Mouse (Mus musculus): ENCODE measurements around the gene 1700016H13Rik. TPM values are rescaled to one million over a fixed set of nuclear protein-coding genes. Genes with fewer than 3 reads are reported as not detected.

Gene 1700016H13Rik
- polyA plus RNA-seq, 1 experiment from 2014 or later, result not detected

DNA sequence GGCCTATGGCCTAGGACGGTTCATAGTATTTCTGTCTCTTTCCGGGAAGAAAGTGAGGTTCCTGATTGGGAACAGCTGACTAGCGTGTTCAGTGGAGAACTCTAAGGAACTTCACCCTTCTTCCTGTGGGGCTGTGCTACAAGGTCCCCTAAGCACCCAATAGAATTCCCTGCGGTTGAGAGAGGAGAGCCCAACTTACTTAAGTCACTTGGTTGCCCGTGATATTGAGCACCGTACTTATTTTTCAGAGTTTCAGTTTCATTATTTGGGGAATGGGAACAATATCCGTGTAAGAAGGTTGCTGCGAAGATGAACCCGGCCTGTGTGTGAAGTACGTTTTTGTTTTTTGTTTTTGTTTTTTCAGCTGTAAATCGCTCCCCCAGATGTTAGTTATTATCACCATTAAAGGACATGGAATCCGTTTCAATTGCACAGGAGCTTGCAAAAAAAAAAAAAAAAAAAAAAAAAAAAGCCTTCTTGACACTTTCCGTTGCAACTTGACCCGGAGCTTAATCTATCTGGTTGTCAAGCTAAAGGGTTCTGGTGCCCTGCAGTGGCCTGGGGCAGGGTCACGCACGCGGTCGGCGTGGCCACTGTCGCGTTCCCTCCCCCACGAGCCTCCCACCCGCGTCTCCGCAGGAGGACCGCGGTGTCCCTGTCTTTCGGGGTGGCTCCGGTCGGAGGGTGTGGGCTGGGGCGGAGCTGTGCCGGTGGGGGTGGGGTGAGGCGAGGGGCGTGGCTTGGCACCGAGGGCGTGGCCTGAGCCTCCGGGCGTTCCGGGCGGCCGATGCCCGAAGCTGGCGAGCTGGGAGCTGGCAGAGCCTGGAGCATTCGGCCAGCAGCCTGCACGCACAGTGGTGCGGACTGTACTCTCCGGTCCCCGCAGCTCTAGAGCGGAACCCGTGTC lies 36.1 kb upstream of the 1700016H13Rik start, which contains the start of gene Aff1:
Gene Aff1, plus strand, starts transcription at position 751 of the 907 bp plus-strand sequence.
- Histone ChIP-seq H3K9me3 (replicated peaks) (no peaks in the 10 kb centered on the region), H3K4me2 (peak within 1 kb of the TSS; percentile 99), H3K27ac (peak within 1 kb of the TSS; percentile 70), H3K9ac (peak within 1 kb of the TSS; percentile 76), H3K36me3 (no peaks in the 10 kb centered on the region), H3K4me3 (peak within 1 kb of the TSS; percentile 72), H3K4me1 (peaks cover 25% of the 10 kb centered on the region), H3K27me3 (replicated peaks) (peaks cover 58% of the 10 kb centered on the region)
- WGBS (ENCODE audit: insufficient replicate concordance), result 3% methylated on average over 50 of the region's 50 CpGs
- peak; percentile 97 for ATAC-seq

DNA sequence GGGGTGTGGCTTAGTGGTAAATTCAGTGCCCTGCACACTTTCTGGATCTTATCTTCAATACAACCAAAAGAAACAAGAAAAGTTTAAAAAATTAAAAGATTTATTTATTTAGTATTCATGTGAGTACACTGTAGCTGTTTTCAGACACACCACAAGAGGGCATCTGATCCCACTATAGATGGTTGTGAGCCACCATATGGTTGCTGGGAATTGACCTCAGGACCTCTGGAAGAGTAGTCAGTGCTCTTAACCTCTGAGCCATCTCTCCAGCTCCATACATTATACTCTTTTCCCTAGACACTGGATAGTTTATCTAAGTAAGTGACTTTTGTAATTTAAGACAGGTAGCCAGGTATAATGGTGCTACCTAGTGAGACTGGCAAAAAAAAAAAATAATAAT lies 35.4 kb upstream of the 1700016H13Rik start:
- Histone ChIP-seq H3K27ac (no peak overlapping the region), H3K4me3 (peak overlapping the region; percentile 72), H3K36me3 (no peaks in the 10 kb centered on the region), H3K9me3 (replicated peaks) (no peaks in the 10 kb centered on the region), H3K4me1 (peaks cover 25% of the 10 kb centered on the region), H3K4me2 (peak overlapping the region; percentile 99), H3K9ac (no peak overlapping the region), H3K27me3 (replicated peaks) (peaks cover 51% of the 10 kb centered on the region)
- no peak for ATAC-seq

DNA sequence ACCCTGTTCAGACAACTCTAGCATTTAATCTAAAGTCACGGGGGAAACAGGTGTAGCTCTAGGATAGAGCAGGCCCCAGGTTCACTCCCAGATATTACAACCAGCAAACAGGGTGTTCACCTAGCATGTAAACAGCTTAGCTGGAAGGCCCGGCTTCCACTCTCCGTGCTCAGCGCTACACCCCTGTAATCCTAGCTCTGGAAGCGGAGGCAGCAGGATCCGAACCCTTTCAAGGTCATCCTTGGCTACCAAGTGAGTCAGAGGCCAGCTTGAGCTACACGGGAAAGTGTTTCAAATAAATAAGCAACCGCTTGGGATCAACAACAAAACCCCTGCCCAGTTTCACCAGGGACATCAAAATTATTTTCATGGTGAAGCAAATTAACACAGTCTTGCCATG lies 34.4 kb upstream of the 1700016H13Rik start:
- Histone ChIP-seq H3K4me3 (no peak overlapping the region), H3K27me3 (replicated peaks) (peaks cover 43% of the 10 kb centered on the region), H3K4me1 (peaks cover 25% of the 10 kb centered on the region), H3K9me3 (replicated peaks) (no peaks in the 10 kb centered on the region), H3K9ac (no peak overlapping the region), H3K27ac (no peak overlapping the region), H3K4me2 (no peak overlapping the region), H3K36me3 (no peaks in the 10 kb centered on the region)
- no peak for ATAC-seq
- 83% methylated on average over 8 of the region's 8 CpGs for WGBS (ENCODE audit: insufficient replicate concordance)

DNA sequence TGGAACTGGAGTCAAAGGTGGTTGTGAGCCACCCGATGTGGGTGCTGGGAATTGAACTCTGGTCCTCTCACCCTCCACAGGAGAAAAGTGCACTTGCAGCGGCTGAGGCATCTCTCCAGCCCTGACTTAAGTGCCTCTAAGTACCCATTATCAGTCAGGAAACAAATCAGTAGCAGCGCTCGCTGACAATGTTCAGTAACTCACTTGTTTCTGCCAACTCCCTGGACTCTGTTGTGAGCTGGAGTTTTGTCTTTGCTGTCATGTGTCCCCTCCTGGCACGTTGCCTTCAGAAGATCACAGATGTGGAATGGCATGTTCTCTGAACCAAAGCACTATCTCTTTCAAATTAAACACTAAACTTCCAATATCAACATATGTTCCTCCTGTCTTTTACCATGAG lies 33.8 kb upstream of the 1700016H13Rik start:
- no peak for ATAC-seq
- no peak overlapping the region for H3K4me3 ChIP-seq
- no peaks in the 10 kb centered on the region for H3K9me3 ChIP-seq (replicated peaks)
- H3K36me3 ChIP-seq, result no peaks in the 10 kb centered on the region
- peaks cover 25% of the 10 kb centered on the region for H3K4me1 ChIP-seq
- no peak overlapping the region for H3K4me2 ChIP-seq
- H3K9ac ChIP-seq, result no peak overlapping the region
- 50% methylated on average over 5 of the region's 5 CpGs for WGBS (ENCODE audit: insufficient replicate concordance)
- peaks cover 38% of the 10 kb centered on the region for H3K27me3 ChIP-seq (replicated peaks)
- H3K27ac ChIP-seq, result no peak overlapping the region

DNA sequence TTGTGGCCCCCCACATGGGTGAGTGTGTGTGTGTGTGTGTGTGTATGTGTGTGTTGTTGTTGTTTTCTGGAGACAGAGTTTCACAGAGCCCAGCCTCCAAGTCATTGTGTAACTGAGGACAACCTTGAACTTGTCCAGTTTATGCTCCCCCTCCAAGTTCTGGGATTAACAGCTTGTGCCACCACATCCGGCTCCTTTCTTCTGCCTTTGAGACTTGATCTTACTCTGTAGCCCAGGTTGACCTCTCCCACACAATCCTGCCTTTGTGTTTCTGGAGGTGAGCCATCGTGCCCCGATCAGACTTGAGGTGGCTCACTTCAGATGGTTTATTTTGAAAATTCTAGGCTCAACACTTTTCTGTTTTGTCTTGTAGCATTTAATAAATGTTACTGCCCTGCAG lies 26.0 kb upstream of the 1700016H13Rik start:
- Histone ChIP-seq H3K4me3 (no peak overlapping the region), H3K36me3 (no peaks in the 10 kb centered on the region), H3K4me2 (no peak overlapping the region), H3K4me1 (no peaks in the 10 kb centered on the region), H3K27ac (no peak overlapping the region), H3K9me3 (replicated peaks) (no peaks in the 10 kb centered on the region), H3K9ac (no peak overlapping the region), H3K27me3 (replicated peaks) (peaks cover 6% of the 10 kb centered on the region)
- 69% methylated on average over 3 of the region's 3 CpGs for WGBS (ENCODE audit: insufficient replicate concordance)
- ATAC-seq, result no peak

DNA sequence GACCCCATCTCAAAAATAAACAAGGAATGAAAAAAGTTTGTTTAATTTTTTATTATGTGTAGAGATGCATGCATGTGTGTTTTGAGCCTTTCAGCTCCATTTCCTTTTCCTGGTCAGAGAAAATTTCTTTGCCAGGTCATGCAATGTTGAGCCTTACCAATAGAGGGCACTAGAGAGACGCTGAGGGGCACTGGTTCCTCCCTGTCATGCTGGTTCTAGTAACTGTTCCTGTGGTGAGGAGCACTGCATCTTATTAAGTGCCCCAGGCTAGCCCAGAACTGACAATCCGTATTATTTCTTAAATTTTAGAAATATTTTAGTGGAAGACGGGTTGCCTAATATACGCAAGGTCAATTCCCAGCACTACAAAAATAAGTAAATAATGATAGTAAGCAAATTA lies 24.6 kb upstream of the 1700016H13Rik start:
- Histone ChIP-seq H3K4me1 (no peaks in the 10 kb centered on the region), H3K9me3 (replicated peaks) (no peaks in the 10 kb centered on the region), H3K36me3 (no peaks in the 10 kb centered on the region), H3K4me2 (no peak overlapping the region), H3K27ac (no peak overlapping the region), H3K27me3 (replicated peaks) (peaks cover 6% of the 10 kb centered on the region), H3K4me3 (no peak overlapping the region), H3K9ac (no peak overlapping the region)
- ATAC-seq, result peak; percentile 58; the same call in 1 of the 2 replicates
- WGBS (ENCODE audit: insufficient replicate concordance), result 29% methylated on average over 4 of the region's 4 CpGs

DNA sequence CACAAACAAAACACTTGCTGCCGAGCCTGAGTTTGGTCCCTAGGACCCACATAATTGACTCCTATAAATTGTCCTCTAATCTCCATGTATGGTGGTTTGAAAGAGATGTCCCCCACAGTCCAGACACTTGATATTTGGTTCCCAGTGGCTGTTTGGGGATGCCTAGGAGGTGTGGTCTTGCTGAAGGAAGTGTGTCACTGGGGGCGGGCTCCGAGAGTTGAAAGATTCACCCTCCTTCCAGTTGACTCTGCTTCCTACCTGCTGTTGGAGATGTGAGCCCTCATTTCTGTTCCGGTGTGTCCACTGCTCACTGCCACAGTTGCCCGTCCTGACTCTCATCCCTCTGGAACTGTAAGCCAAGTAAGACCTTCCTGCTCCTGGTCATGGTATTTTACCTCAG lies 23.2 kb upstream of the 1700016H13Rik start:
- H3K27ac ChIP-seq, result no peak overlapping the region
- no peak for ATAC-seq
- H3K36me3 ChIP-seq, result no peaks in the 10 kb centered on the region
- WGBS (ENCODE audit: insufficient replicate concordance), result 77% methylated on average over 5 of the region's 5 CpGs
- H3K9ac ChIP-seq, result no peak overlapping the region
- H3K9me3 ChIP-seq (replicated peaks), result no peaks in the 10 kb centered on the region
- H3K4me2 ChIP-seq, result no peak overlapping the region
- H3K27me3 ChIP-seq (replicated peaks), result no peaks in the 10 kb centered on the region; the same call in none of the 2 replicates
- no peaks in the 10 kb centered on the region for H3K4me1 ChIP-seq
- H3K4me3 ChIP-seq, result no peak overlapping the region

DNA sequence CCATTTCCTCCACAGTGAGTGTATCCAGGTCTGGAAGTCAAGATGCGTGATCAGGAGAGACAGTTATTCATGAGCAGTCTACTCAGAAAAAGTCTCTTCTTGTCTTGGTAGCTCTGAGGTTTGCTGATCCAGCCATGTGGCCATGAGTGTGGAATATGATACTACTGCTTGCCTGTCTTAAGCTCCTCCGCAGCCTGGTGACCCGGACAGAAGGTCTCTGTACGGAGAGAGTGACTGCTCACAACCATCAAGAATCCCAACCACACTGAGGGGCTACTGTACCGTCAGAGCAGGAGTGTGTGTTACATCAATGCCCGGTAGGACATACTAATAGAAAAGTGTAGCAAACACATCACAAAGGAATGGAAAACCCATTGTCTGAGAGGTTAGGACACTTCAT lies 22.1 kb upstream of the 1700016H13Rik start:
- WGBS (ENCODE audit: insufficient replicate concordance), result 78% methylated on average over 6 of the region's 6 CpGs
- ATAC-seq, result no peak

DNA sequence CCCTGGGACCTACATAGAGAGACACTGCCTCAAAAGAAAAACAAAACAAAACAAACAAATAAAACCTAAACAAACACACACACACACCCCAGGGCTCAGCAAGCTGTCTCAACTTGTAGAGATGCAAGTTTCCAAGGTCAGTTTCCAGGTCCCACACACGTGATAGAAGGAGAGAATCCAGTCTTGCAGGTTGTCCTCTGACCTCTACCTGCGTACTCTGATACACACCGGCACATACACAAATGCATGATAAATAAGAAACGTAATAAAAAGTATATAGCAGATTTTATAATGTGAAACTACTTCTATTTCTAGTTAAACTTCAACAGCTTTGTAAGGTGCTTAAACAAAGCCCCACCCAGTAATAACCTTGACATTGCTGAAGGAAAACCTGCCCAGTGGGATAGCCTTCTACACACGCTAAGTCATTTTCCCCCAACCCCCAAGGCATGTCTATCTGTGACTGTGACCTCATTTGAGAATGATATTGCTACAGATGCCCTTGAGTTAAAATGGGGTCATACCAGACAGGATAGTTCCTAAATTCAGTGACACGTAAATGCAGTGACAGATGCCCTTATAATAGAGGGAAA lies 20.6 kb upstream of the 1700016H13Rik start:
- WGBS (ENCODE audit: insufficient replicate concordance), result 72% methylated on average over 6 of the region's 6 CpGs
- ATAC-seq, result no peak

More for the DNA sequence above, 22.1 kb upstream of the 1700016H13Rik start:
- no peak overlapping the region for H3K4me2 ChIP-seq
- no peak overlapping the region for H3K27ac ChIP-seq
- H3K27me3 ChIP-seq (replicated peaks), result no peaks in the 10 kb centered on the region; the same call in none of the 2 replicates
- no peaks in the 10 kb centered on the region for H3K9me3 ChIP-seq (replicated peaks)
- H3K4me1 ChIP-seq, result no peaks in the 10 kb centered on the region
- H3K9ac ChIP-seq, result no peak overlapping the region
- H3K4me3 ChIP-seq, result no peak overlapping the region
- no peaks in the 10 kb centered on the region for H3K36me3 ChIP-seq

DNA sequence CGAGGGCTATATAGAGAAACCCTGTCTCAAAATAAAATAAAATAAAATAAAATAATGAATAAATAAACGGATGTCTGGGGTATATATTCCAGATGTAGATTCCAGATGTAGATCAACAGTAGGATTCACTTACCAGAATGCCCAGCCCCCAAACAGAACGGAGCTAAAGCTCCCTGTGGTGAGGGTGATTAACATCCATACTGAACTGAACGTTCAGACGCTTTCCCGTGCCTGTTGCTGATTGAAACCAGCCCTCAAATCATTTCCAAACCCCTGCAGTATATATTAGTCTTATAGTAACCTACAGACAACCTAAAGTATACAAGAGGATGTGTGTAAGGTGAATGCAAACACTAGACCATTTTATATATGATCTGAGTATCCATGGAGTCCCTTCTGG lies 18.7 kb upstream of the 1700016H13Rik start:
- H3K27me3 ChIP-seq (replicated peaks), result peaks cover 8% of the 10 kb centered on the region; the same call in 1 of the 2 replicates
- no peak overlapping the region for H3K9ac ChIP-seq
- 59% methylated on average over 6 of the region's 6 CpGs for WGBS (ENCODE audit: insufficient replicate concordance)
- no peaks in the 10 kb centered on the region for H3K4me1 ChIP-seq
- no peak overlapping the region for H3K4me2 ChIP-seq
- H3K36me3 ChIP-seq, result no peaks in the 10 kb centered on the region
- H3K27ac ChIP-seq, result no peak overlapping the region
- ATAC-seq, result no peak
- H3K4me3 ChIP-seq, result no peak overlapping the region
- no peaks in the 10 kb centered on the region for H3K9me3 ChIP-seq (replicated peaks)

More for the DNA sequence above, 20.6 kb upstream of the 1700016H13Rik start:
- no peak overlapping the region for H3K4me3 ChIP-seq
- H3K4me2 ChIP-seq, result no peak overlapping the region
- no peaks in the 10 kb centered on the region for H3K4me1 ChIP-seq
- no peaks in the 10 kb centered on the region for H3K9me3 ChIP-seq (replicated peaks)
- H3K27me3 ChIP-seq (replicated peaks), result peaks cover 8% of the 10 kb centered on the region
- H3K9ac ChIP-seq, result no peak overlapping the region
- no peaks in the 10 kb centered on the region for H3K36me3 ChIP-seq
- no peak overlapping the region for H3K27ac ChIP-seq

DNA sequence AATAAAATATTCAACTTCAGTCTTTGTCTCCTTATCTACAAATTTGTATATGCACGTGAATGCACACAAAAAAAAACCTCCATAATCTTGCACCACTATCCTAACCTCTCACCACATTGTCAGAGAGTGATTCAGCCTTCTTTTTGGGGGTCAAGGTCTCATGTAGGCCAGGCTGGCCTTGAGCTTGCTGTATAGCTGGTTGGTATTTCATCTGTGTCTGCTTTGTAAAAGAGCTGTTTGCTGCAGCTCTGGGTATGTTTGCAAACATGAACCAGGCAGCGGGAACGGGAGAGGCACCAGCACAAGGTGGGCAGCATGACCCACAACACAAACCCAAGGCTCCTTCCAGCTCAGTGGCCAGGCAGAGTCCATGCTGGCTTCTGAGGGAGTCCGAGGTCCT lies 17.8 kb upstream of the 1700016H13Rik start:
- Histone ChIP-seq H3K27me3 (replicated peaks) (peaks cover 8% of the 10 kb centered on the region; the same call in 1 of the 2 replicates), H3K9me3 (replicated peaks) (no peaks in the 10 kb centered on the region), H3K4me2 (no peak overlapping the region), H3K27ac (no peak overlapping the region), H3K9ac (no peak overlapping the region), H3K4me1 (no peaks in the 10 kb centered on the region), H3K36me3 (no peaks in the 10 kb centered on the region), H3K4me3 (no peak overlapping the region)
- 60% methylated on average over 4 of the region's 4 CpGs for WGBS (ENCODE audit: insufficient replicate concordance)
- no peak for ATAC-seq

DNA sequence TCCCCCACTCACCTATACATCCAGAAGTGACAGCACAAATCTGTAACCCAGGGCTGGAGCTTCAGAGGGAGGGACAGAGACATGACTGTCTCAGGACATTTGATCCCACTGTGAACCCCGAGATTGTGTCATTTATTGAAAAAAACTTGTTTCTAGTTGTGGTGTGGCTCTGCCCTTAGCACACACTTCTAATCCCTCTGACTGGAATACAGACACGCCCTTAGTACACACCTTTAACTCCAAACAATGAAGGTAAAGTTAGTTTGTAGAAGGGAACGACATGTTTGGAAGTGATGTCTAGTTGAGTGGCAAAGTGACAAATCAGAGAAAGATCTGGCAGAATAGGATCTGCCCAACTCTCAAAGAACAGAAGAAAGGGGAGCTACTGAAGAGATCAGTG lies 16.0 kb upstream of the 1700016H13Rik start:
- Histone ChIP-seq H3K36me3 (no peaks in the 10 kb centered on the region), H3K27me3 (replicated peaks) (0 out of 2 replicates have a peak, but pooled peaks cover 8% of the 10 kb centered on the region), H3K4me1 (no peaks in the 10 kb centered on the region), H3K9ac (no peak overlapping the region), H3K9me3 (replicated peaks) (no peaks in the 10 kb centered on the region), H3K4me3 (no peak overlapping the region), H3K4me2 (no peak overlapping the region), H3K27ac (no peak overlapping the region)
- ATAC-seq, result no peak
- WGBS (ENCODE audit: insufficient replicate concordance), result 43% methylated on average over 3 of the region's 3 CpGs
